Mouse (Mus musculus): ENCODE measurements around the gene Ly86.

Ly86 gene

GRCm38 (mm10) chr13:37462049-37462702 lies 117.2 kb downstream of the Ly86 start:
- peak; percentile 83 for DNase-seq

- DNase-seq = no peak
Observed at GRCm38 (mm10) chr13:37465710-37466109, 120.7 kb downstream of the Ly86 start.

- peak; percentile 97 for DNase-seq
Observed at GRCm38 (mm10) chr13:37467795-37468194, 122.8 kb downstream of the Ly86 start.

Measured in lung, postnatal 36 days (tissue).